Mouse (Mus musculus): Measurements from ENCODE around the gene Olfr632. TPM values are rescaled to one million over a fixed set of nuclear protein-coding genes. Genes with fewer than 3 reads are reported as not detected.
"Not testable (repeated sequence)": the region's sequence is repeated elsewhere in the genome, so short reads cannot be mapped to it uniquely, and the experiment has no call there.

The Olfr632 gene
- polyA plus RNA-seq (2016; fragmentation: Nextera tagmentation; extraction: Ambion mirVana) = not detected in 2 replicates

DNA sequence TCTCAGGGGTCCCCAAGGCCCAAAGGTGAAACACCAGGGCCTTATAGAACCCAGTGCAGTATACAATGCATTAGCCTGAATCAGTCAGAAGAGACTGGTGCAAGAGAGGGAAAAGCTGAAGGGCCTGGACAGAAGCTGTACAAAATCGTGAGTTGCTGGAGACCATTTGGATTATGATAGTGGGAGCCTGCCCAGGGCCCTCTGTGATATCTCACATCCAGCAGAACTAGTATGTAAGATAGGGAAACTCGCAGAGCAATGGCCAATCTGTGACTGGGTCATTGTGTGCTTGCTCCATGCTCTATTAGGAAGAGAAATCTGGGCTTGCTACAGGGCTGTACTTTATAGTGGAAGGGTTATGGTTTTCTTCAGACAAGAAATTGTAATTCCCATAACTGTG is at the start of gene Olfr632:
Gene Olfr632, plus strand, starts transcription at position 84 of the 400 bp plus-strand sequence.
- Histone ChIP-seq H3K36me3 (no peaks in the 10 kb centered on the region), H3K4me1 (replicated peaks) (no peaks in the 10 kb centered on the region), H3K27ac (no peak within 1 kb of the TSS), H3K4me3 (no peak within 1 kb of the TSS), H3K27me3 (ENCODE audit: insufficient read depth, poor library complexity, severe bottlenecking) (no peaks in the 10 kb centered on the region), H3K9me3 (no peaks in the 10 kb centered on the region)
- 75% methylated on average over 2 of the region's 2 CpGs for WGBS
- DNase-seq (ENCODE audit: low spot score) = no peak

DNA sequence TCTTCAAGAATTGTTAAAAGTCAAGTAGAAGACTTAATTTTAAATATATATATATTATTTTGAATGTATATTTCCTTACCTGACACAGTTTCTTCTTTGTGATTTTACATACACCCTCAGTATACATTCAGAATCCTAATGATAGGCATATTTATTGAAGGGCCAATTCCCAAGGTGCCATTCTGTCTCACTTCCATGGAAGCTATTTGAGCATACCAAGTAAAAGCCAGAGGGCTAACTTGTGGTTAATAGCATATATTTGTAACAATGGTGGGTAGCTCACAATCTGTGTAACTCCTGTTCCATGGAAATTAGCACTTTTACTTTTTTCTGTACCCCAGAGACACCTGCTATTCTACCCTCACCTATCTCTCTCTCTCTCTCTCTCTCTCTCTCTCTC is 48.0 kb upstream of the Olfr632 start, which contains the start of gene Olfr66:
Gene Olfr66, minus strand, starts transcription at position 101 of the 400 bp plus-strand sequence.
- no peak within 1 kb of the TSS for H3K27ac ChIP-seq
- H3K36me3 ChIP-seq = no peaks in the 10 kb centered on the region
- H3K27me3 ChIP-seq (ENCODE audit: insufficient read depth, poor library complexity, severe bottlenecking) = no peaks in the 10 kb centered on the region
- DNase-seq (ENCODE audit: low spot score) = no peak
- H3K4me3 ChIP-seq = no peak within 1 kb of the TSS
- H3K9me3 ChIP-seq = no peaks in the 10 kb centered on the region
- H3K4me1 ChIP-seq (replicated peaks) = no peaks in the 10 kb centered on the region

DNA sequence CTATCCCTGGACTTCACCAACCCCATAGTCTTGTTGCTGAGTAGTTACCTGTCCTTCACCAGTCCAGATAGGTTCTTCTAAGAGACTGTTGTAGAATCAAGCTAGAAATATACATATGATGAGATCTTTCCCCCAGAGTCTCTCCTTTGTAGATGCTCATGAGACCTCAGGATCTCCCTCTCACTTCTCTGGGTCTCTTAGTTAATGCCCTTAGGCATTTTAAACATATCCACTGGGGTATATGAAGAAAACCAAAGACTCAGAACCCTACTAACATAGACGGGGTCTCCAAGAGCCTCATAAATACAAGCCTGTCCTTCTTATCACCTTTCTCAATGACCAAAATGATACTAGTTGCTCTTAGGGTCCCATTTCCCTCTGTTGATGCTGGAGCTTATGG is 39.8 kb upstream of the Olfr632 start, which contains the start of gene Olfr64:
Gene Olfr64, minus strand, starts transcription at position 101 of the 400 bp plus-strand sequence.
- H3K9me3 ChIP-seq = no peaks in the 10 kb centered on the region
- no peak within 1 kb of the TSS for H3K4me3 ChIP-seq
- no peak within 1 kb of the TSS for H3K27ac ChIP-seq
- no peaks in the 10 kb centered on the region for H3K36me3 ChIP-seq
- H3K27me3 ChIP-seq (ENCODE audit: insufficient read depth, poor library complexity, severe bottlenecking) = no peaks in the 10 kb centered on the region
- H3K4me1 ChIP-seq (replicated peaks) = no peaks in the 10 kb centered on the region
- 82% methylated on average over 1 of the region's 1 CpGs for WGBS
- no peak for DNase-seq (ENCODE audit: low spot score)

DNA sequence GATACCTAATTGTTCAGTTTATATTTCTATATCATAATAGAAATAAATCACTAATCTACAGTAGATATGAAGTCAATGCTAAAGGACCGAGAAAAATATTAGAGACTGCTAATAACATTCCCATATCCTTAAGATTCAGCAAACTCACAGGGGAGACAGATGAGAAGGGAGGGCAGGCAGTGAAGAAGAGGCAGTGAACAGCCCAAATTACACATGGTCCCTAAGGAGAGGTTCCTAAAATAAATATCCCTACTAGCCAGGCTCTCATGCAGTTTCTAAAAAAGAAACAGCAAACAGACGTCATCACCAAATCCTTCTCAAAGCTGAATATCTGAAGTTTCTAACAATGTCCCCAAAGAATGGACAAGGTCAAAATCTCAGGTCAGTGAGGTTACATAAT is 31.0 kb upstream of the Olfr632 start, which contains the start of gene Olfr65:
Gene Olfr65, plus strand, starts transcription at position 301 of the 400 bp plus-strand sequence.
- Histone ChIP-seq H3K27ac (no peak within 1 kb of the TSS), H3K4me3 (no peak within 1 kb of the TSS), H3K27me3 (ENCODE audit: insufficient read depth, poor library complexity, severe bottlenecking) (no peaks in the 10 kb centered on the region), H3K9me3 (no peaks in the 10 kb centered on the region), H3K36me3 (no peaks in the 10 kb centered on the region), H3K4me1 (replicated peaks) (no peaks in the 10 kb centered on the region)
- 94% methylated on average over 2 of the region's 2 CpGs for WGBS
- no peak for DNase-seq (ENCODE audit: low spot score)

DNA sequence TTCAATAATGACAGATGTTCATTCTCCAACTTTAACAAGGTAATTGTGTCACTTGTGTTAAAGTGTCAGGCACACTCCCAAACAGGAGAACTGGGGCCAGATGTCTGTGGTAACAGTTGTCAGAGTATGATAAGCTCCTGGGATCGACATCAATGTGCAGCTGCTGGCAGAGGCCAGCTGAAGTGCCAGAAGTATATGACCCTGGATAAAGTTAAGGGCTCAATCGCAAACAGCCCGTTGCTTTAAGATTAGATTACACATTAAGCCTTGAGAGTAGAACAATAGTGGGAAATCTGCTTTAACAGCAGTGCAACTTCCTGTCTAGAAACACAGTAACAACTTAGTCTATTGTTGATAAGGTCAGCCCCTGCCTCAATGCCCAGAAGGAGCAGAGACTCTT is 24.1 kb upstream of the Olfr632 start:
- DNase-seq (ENCODE audit: low spot score) = no peak
- H3K27me3 ChIP-seq (ENCODE audit: insufficient read depth, poor library complexity, severe bottlenecking) = no peaks in the 10 kb centered on the region
- no peak overlapping the region for H3K27ac ChIP-seq
- H3K4me1 ChIP-seq (replicated peaks) = no peaks in the 10 kb centered on the region
- WGBS = 56% methylated on average over 3 of the region's 3 CpGs
- no peak overlapping the region for H3K4me3 ChIP-seq
- H3K36me3 ChIP-seq = no peaks in the 10 kb centered on the region
- H3K9me3 ChIP-seq = no peaks in the 10 kb centered on the region

DNA sequence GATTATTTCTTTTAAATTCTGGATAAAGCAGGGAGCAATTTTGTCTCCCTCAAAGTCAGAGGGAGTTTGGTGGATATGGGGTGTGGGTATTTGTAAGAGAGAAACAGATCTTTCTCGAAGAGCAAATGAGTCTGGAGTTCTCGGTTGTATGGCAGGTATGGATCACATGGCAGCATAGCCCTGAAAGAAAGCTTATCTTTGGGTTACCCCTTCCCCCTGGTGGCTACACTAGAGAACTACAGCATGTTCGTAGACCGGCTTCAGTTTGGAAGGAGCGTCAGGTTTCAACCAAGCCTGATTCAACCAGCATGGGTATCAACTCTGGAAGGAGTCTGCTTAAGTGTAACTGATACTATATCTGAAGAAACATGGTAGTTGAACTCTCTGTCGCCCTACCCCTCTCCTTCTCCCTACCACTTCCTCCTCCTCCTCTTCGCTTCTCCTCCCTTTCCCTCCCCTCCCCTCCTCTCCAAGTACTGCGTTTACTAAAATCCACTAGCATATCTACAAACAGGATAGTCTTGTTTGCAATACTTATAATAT is 21.1 kb upstream of the Olfr632 start:
- Histone ChIP-seq H3K36me3 (no peaks in the 10 kb centered on the region), H3K27me3 (ENCODE audit: insufficient read depth, poor library complexity, severe bottlenecking) (no peaks in the 10 kb centered on the region), H3K4me3 (no peak overlapping the region), H3K9me3 (no peaks in the 10 kb centered on the region), H3K27ac (no peak overlapping the region), H3K4me1 (replicated peaks) (no peaks in the 10 kb centered on the region)
- 45% methylated on average over 8 of the region's 8 CpGs for WGBS
- DNase-seq (ENCODE audit: low spot score) = peak; percentile 21

DNA sequence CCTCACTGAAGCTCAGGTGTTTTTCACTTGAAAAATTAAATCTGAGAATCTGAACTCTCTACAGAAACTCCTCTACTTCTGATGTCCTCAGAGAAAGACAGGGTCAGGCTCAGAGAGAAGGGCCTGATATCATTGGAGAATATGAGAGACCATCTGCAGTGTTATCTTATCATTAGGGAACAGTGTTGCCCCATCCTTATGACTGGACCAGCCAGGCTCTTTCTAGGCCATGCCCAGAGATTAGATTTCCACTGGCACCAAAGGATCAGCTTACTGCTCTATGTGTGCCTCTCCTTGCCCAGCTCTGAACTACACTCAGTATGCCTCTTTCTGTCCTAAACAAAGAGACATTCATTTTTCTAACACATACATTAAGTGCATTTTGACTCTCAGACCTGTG is 18.8 kb upstream of the Olfr632 start:
- H3K27me3 ChIP-seq (ENCODE audit: insufficient read depth, poor library complexity, severe bottlenecking) = no peaks in the 10 kb centered on the region
- H3K9me3 ChIP-seq = no peaks in the 10 kb centered on the region
- DNase-seq (ENCODE audit: low spot score) = no peak
- no peaks in the 10 kb centered on the region for H3K36me3 ChIP-seq
- no peak overlapping the region for H3K27ac ChIP-seq
- no peaks in the 10 kb centered on the region for H3K4me1 ChIP-seq (replicated peaks)
- no peak overlapping the region for H3K4me3 ChIP-seq

DNA sequence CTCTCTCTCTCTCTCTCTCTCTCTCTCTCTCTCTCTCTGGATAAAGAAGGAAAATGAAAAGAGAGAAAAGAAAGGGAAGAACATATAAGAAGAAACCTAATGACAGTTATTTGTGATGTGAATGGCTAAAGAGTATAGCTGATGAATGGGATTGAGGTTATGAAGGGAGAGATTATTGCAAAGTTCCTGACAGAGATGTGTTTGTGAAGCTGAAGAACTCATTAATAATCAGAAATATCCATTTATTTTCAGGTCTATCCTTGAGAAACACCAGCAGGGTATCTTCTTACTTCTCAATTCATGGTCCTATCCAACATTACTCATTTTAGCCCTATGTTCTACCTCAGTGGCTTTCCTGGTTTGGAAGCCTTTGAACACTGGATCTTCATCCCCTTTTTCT is 5.6 kb upstream of the Olfr632 start, which contains the start of gene Olfr631:
Gene Olfr631, plus strand, starts transcription at position 301 of the 400 bp plus-strand sequence.
- DNase-seq (ENCODE audit: low spot score) = no peak

DNA sequence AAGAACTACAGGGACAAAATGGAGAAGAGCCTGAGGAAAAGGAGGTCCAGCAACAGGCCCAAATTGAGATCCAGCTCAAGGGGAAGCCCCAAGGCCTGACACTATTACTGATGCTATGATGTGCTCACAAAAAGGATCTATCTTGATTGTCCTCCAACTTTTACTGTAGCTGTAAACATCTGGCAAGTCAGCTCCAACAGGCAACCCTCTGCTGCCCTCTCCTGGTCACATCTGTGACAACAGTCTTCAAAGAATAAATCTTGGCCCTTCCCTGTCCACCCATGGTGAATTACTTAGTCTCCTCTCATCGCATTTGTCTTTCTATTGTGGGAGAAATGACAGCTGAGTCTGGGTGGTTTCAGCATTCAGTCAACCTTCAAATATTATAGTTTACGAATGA is 8.6 kb downstream of the Olfr632 start:
- DNase-seq (ENCODE audit: low spot score) = peak; percentile 60
- Histone ChIP-seq H3K27ac (no peak overlapping the region), H3K4me3 (no peak overlapping the region), H3K4me1 (replicated peaks) (no peaks in the 10 kb centered on the region), H3K27me3 (ENCODE audit: insufficient read depth, poor library complexity, severe bottlenecking) (no peaks in the 10 kb centered on the region), H3K36me3 (no peaks in the 10 kb centered on the region), H3K9me3 (no peaks in the 10 kb centered on the region)
- WGBS = 35% methylated on average over 2 of the region's 2 CpGs

More for the DNA sequence above, 5.6 kb upstream of the Olfr632 start, which contains the start of gene Olfr631:
- Histone ChIP-seq H3K27ac (no peak within 1 kb of the TSS), H3K9me3 (no peaks in the 10 kb centered on the region), H3K27me3 (ENCODE audit: insufficient read depth, poor library complexity, severe bottlenecking) (no peaks in the 10 kb centered on the region), H3K4me3 (no peak within 1 kb of the TSS), H3K4me1 (replicated peaks) (no peaks in the 10 kb centered on the region), H3K36me3 (no peaks in the 10 kb centered on the region)

DNA sequence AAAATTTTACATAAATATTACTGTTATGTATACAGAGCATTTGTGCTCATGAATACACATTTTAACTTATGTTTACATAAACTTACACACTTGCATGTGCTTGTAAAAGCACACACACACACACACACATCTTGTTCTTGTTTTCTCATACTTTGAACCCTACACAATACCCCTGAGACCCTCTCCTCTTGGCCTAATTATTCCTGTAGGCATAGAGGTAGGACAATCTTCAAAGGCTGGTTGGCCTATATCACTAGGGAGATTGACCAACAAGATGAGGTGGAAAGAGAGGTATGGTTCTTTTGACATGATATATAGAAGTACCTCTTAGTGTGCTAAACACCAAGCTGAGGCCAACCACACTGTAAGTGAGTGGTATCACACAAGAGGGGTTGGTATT is 10.0 kb downstream of the Olfr632 start, which contains the start of gene Olfr633:
Gene Olfr633, plus strand, starts transcription at position 301 of the 400 bp plus-strand sequence.
- no peaks in the 10 kb centered on the region for H3K27me3 ChIP-seq (ENCODE audit: insufficient read depth, poor library complexity, severe bottlenecking)
- no peaks in the 10 kb centered on the region for H3K9me3 ChIP-seq
- DNase-seq (ENCODE audit: low spot score) = no peak
- no peaks in the 10 kb centered on the region for H3K4me1 ChIP-seq (replicated peaks)
- no peak within 1 kb of the TSS for H3K27ac ChIP-seq
- no peaks in the 10 kb centered on the region for H3K36me3 ChIP-seq
- H3K4me3 ChIP-seq = no peak within 1 kb of the TSS

DNA sequence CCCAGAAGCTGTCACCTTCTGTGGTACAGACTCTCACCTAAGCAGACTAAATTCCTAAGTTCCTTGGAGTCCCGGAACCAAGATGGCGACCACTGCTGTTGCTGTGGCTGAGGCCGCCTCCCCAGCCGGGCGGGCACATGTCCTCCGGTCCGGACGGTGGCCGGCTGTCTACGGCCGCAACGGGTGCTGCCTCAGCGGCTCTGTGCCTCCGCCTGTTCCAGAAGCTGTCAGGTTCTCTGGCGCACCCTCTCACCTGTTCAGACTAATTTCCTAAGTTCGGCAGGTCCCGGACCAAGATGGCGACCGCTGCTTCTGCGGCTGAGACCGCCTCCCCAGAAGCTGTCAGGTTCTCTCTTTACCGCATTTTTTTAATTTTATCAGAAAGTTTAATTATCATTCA is 32.7 kb downstream of the Olfr632 start:
- 95% methylated on average over 22 of the region's 22 CpGs for WGBS
- H3K4me1 ChIP-seq (replicated peaks); H3K27ac ChIP-seq; H3K4me3 ChIP-seq; DNase-seq (ENCODE audit: low spot score); H3K27me3 ChIP-seq (ENCODE audit: insufficient read depth, poor library complexity, severe bottlenecking); H3K9me3 ChIP-seq; H3K36me3 ChIP-seq: not testable (repeated sequence)

DNA sequence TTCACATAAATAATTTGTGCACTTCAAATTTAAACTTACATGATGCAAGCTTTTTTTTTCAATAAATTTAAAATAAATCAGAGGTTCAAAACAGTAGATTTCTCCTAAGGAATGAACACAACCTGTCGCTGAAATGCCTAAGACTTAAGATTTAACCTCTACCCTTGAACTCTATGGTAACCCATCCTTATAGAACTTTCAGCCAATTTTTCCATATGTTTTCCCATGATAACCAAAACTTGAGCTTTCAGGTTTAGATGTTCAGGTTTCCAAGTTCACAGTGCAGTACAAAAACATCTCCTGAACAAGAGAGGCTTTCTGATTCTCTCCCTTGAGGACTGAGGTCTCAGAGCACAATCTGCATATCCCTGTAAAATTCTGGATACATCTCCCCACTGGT is 36.7 kb downstream of the Olfr632 start, which contains the start of gene Olfr635:
Gene Olfr635, plus strand, starts transcription at position 301 of the 400 bp plus-strand sequence.
- Histone ChIP-seq H3K4me1 (replicated peaks) (no peaks in the 10 kb centered on the region), H3K4me3 (no peak within 1 kb of the TSS), H3K27me3 (ENCODE audit: insufficient read depth, poor library complexity, severe bottlenecking) (no peaks in the 10 kb centered on the region), H3K27ac (no peak within 1 kb of the TSS), H3K9me3 (no peaks in the 10 kb centered on the region), H3K36me3 (no peaks in the 10 kb centered on the region)
- DNase-seq (ENCODE audit: low spot score) = no peak
- WGBS = 72% methylated on average over 1 of the region's 1 CpGs

DNA sequence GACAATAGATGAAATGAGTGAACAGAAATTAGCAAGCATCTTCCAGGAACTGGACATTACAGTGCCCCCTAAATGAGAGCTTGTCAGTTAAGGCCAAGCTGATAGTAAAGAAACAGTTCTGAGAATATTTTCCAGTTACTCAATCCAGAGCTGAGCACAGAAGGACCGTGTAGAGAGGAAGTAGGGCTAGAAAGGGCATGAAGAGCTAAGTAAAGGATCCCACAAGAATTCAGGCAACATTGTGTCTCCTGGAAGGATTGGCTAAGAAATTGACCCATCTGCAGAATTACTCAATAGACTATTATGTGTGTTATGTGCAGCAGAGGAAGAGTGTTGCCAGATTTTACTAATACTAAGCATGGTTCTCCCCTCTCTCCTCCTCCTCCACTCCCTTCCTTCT is 37.6 kb downstream of the Olfr632 start:
- Histone ChIP-seq H3K27ac (no peak overlapping the region), H3K9me3 (no peaks in the 10 kb centered on the region), H3K27me3 (ENCODE audit: insufficient read depth, poor library complexity, severe bottlenecking) (no peaks in the 10 kb centered on the region), H3K4me1 (replicated peaks) (no peaks in the 10 kb centered on the region), H3K36me3 (no peaks in the 10 kb centered on the region), H3K4me3 (no peak overlapping the region)
- 79% methylated on average over 1 of the region's 1 CpGs for WGBS
- no peak for DNase-seq (ENCODE audit: low spot score)
